Mouse (Mus musculus): ENCODE results near the gene Eps8l1.
A peak's percentile ranks its signal among the peaks of the same experiment; 100 is the strongest.
"Not testable (repeated sequence)": the region's sequence is repeated elsewhere in the genome, so short reads cannot be mapped to it uniquely, and the experiment has no call there.

Gene Eps8l1

GRCm38 (mm10) chr7:4460576-4461434 lies at the start of gene Eps8l1:
Eps8l1 (plus strand) TSS chr7:4460674.
- DNase-seq, result peak in 1 of 2 experiments; percentile 24

GRCm38 (mm10) chr7:4412406-4412805 lies 48.1 kb upstream of the Eps8l1 start:
- DNase-seq, result not testable (repeated sequence)

- DNase-seq, result no peak
Measured at GRCm38 (mm10) chr7:4419681-4420080, 40.8 kb upstream of the Eps8l1 start.

GRCm38 (mm10) chr7:4420230-4420629 lies 40.2 kb upstream of the Eps8l1 start:
- no peak for DNase-seq

- DNase-seq, result peak; percentile 94 to 95
Measured at GRCm38 (mm10) chr7:4427161-4427912, 33.1 kb upstream of the Eps8l1 start.

GRCm38 (mm10) chr7:4430246-4430844 lies 30.1 kb upstream of the Eps8l1 start:
- no peak for DNase-seq

GRCm38 (mm10) chr7:4431548-4431947 lies 28.9 kb upstream of the Eps8l1 start:
- peak; percentile 79 to 87 for DNase-seq

- DNase-seq, result no peak
Measured at GRCm38 (mm10) chr7:4432026-4432425, 28.4 kb upstream of the Eps8l1 start.

GRCm38 (mm10) chr7:4437721-4438120 lies 22.8 kb upstream of the Eps8l1 start:
- no peak for DNase-seq

- no peak for DNase-seq
Measured at GRCm38 (mm10) chr7:4440549-4440948, 19.9 kb upstream of the Eps8l1 start.

GRCm38 (mm10) chr7:4445216-4445791 lies 15.2 kb upstream of the Eps8l1 start, which contains the start of gene Rdh13:
Rdh13 (minus strand) TSS chr7:4445649.
- peak; percentile 93 to 95 for DNase-seq

GRCm38 (mm10) chr7:4447138-4447537 lies 13.3 kb upstream of the Eps8l1 start:
- no peak for DNase-seq

- DNase-seq, result no peak
Measured at GRCm38 (mm10) chr7:4448439-4448838, 12.0 kb upstream of the Eps8l1 start.

GRCm38 (mm10) chr7:4449211-4449610 lies 11.3 kb upstream of the Eps8l1 start:
- peak in 1 of 2 experiments; percentile 23 for DNase-seq

- peak; percentile 23 to 30 for DNase-seq
Measured at GRCm38 (mm10) chr7:4452644-4453043, 7.8 kb upstream of the Eps8l1 start.

- DNase-seq, result peak; percentile 70 to 77
Measured at GRCm38 (mm10) chr7:4464194-4464824, 3.8 kb downstream of the Eps8l1 start.

- DNase-seq, result no peak
Measured at GRCm38 (mm10) chr7:4467801-4468200, 7.3 kb downstream of the Eps8l1 start.

- peak; percentile 78 to 88 for DNase-seq
Measured at GRCm38 (mm10) chr7:4470275-4471178, 10.1 kb downstream of the Eps8l1 start.

- DNase-seq, result peak; percentile 85 to 94
Measured at GRCm38 (mm10) chr7:4471179-4471555, 10.7 kb downstream of the Eps8l1 start.

- no peak for DNase-seq
Measured at GRCm38 (mm10) chr7:4473940-4474339, 13.5 kb downstream of the Eps8l1 start.
